Mouse (Mus musculus): Measurements from ENCODE around the gene Strbp.
A peak's percentile ranks its signal among the peaks of the same experiment; 100 is the strongest.

The Strbp gene

GRCm38 (mm10) chr2:37702301-37703172, 1.1 kb downstream of the Strbp start:
- peak; percentile 60 for DNase-seq (ENCODE audit: low read depth)

- DNase-seq (ENCODE audit: low read depth): no peak
Measured at GRCm38 (mm10) chr2:37689064-37689615, 14.5 kb downstream of the Strbp start.

- no peak for DNase-seq (ENCODE audit: low read depth)
Measured at GRCm38 (mm10) chr2:37687031-37687430, 16.6 kb downstream of the Strbp start.

GRCm38 (mm10) chr2:37684864-37685263, 18.8 kb downstream of the Strbp start:
- DNase-seq (ENCODE audit: low read depth): no peak

- DNase-seq (ENCODE audit: low read depth): no peak
Measured at GRCm38 (mm10) chr2:37682197-37682811, 21.4 kb downstream of the Strbp start.

- DNase-seq (ENCODE audit: low read depth): no peak
Measured at GRCm38 (mm10) chr2:37651086-37651485, 52.6 kb downstream of the Strbp start.

GRCm38 (mm10) chr2:37649590-37649989, 54.1 kb downstream of the Strbp start:
- no peak for DNase-seq (ENCODE audit: low read depth)

GRCm38 (mm10) chr2:37648966-37649365, 54.7 kb downstream of the Strbp start:
- no peak for DNase-seq (ENCODE audit: low read depth)

GRCm38 (mm10) chr2:37623343-37623742, 80.3 kb downstream of the Strbp start:
- DNase-seq (ENCODE audit: low read depth): no peak

GRCm38 (mm10) chr2:37587919-37588318, 115.7 kb downstream of the Strbp start:
- DNase-seq (ENCODE audit: low read depth): no peak

- DNase-seq (ENCODE audit: low read depth): no peak
Measured at GRCm38 (mm10) chr2:37578185-37578584, 125.5 kb downstream of the Strbp start.

- no peak for DNase-seq (ENCODE audit: low read depth)
Measured at GRCm38 (mm10) chr2:37576661-37577060, 127.0 kb downstream of the Strbp start.

- DNase-seq (ENCODE audit: low read depth): no peak
Measured at GRCm38 (mm10) chr2:37572141-37572540, 131.5 kb downstream of the Strbp start.

- no peak for DNase-seq (ENCODE audit: low read depth)
Measured at GRCm38 (mm10) chr2:37570703-37571102, 133.0 kb downstream of the Strbp start.

GRCm38 (mm10) chr2:37569888-37570287, 133.8 kb downstream of the Strbp start:
- DNase-seq (ENCODE audit: low read depth): no peak

- no peak for DNase-seq (ENCODE audit: low read depth)
Measured at GRCm38 (mm10) chr2:37566035-37566434, 137.6 kb downstream of the Strbp start.

GRCm38 (mm10) chr2:37565579-37565978, 138.1 kb downstream of the Strbp start:
- peak; percentile 40 for DNase-seq (ENCODE audit: low read depth)

GRCm38 (mm10) chr2:37556366-37556765, 147.3 kb downstream of the Strbp start:
- DNase-seq (ENCODE audit: low read depth): no peak

GRCm38 (mm10) chr2:37549346-37550012, 154.2 kb downstream of the Strbp start:
- DNase-seq (ENCODE audit: low read depth): no peak

GRCm38 (mm10) chr2:37531639-37532038, 172.0 kb downstream of the Strbp start:
- no peak for DNase-seq (ENCODE audit: low read depth)

- DNase-seq (ENCODE audit: low read depth): no peak
Measured at GRCm38 (mm10) chr2:37530766-37531165, 172.9 kb downstream of the Strbp start.

- no peak for DNase-seq (ENCODE audit: low read depth)
Measured at GRCm38 (mm10) chr2:37529397-37529796, 174.3 kb downstream of the Strbp start.

- DNase-seq (ENCODE audit: low read depth): no peak
Measured at GRCm38 (mm10) chr2:37527587-37527986, 176.1 kb downstream of the Strbp start.

Data from naive thymus-derived CD4-positive, alpha-beta T cell, adult 2 months (primary cell).